Mouse (Mus musculus) kidney, adult 9 months (tissue): ENCODE data around the gene Col20a1.
A peak's percentile ranks its signal among the peaks of the same experiment; 100 is the strongest.

Source experiments
- DNase-seq: peaks from one replicate; pipeline ENCODE4 v3.0.0; 2022

Gene Col20a1

GRCm38 (mm10) chr2:180995457-180995856 is 9.1 kb downstream of the Col20a1 start:
- no peak for DNase-seq

GRCm38 (mm10) chr2:180996436-180996835 is 10.1 kb downstream of the Col20a1 start:
- DNase-seq, result peak; percentile 49

GRCm38 (mm10) chr2:180996905-180997304 is 10.6 kb downstream of the Col20a1 start:
- no peak for DNase-seq

GRCm38 (mm10) chr2:181007054-181007453 is 20.7 kb downstream of the Col20a1 start:
- peak; percentile 21 for DNase-seq

GRCm38 (mm10) chr2:181008339-181008738 is 22.0 kb downstream of the Col20a1 start:
- no peak for DNase-seq

GRCm38 (mm10) chr2:181031406-181031934 is 45.1 kb downstream of the Col20a1 start:
- DNase-seq, result no peak

GRCm38 (mm10) chr2:181032407-181032806 is 46.1 kb downstream of the Col20a1 start:
- no peak for DNase-seq

- no peak for DNase-seq
These were observed 47.0 kb downstream of the Col20a1 start for GRCm38 (mm10) chr2:181033310-181033709.

GRCm38 (mm10) chr2:181035186-181035585 is 48.9 kb downstream of the Col20a1 start:
- DNase-seq, result no peak

GRCm38 (mm10) chr2:181036561-181036960 is 50.2 kb downstream of the Col20a1 start:
- DNase-seq, result no peak

GRCm38 (mm10) chr2:181038644-181039355 is 52.5 kb downstream of the Col20a1 start:
- no peak for DNase-seq

GRCm38 (mm10) chr2:181039356-181039680 is 53.0 kb downstream of the Col20a1 start:
- DNase-seq, result no peak

GRCm38 (mm10) chr2:181041941-181042340 is 55.6 kb downstream of the Col20a1 start:
- peak; percentile 93 for DNase-seq

- no peak for DNase-seq
These were observed 56.0 kb downstream of the Col20a1 start for GRCm38 (mm10) chr2:181042376-181042775.

- peak; percentile 90 for DNase-seq
These were observed 57.1 kb downstream of the Col20a1 start, which contains the start of gene Chrna4 for GRCm38 (mm10) chr2:181043437-181043836. Chrna4 (minus strand) TSS chr2:181043546.

GRCm38 (mm10) chr2:181044001-181044400 is 57.7 kb downstream of the Col20a1 start:
- no peak for DNase-seq

GRCm38 (mm10) chr2:181048252-181048945 is 62.1 kb downstream of the Col20a1 start:
- no peak for DNase-seq

GRCm38 (mm10) chr2:181048986-181049385 is 62.7 kb downstream of the Col20a1 start:
- no peak for DNase-seq

- no peak for DNase-seq
These were observed 65.8 kb downstream of the Col20a1 start for GRCm38 (mm10) chr2:181052171-181052570.

GRCm38 (mm10) chr2:181057341-181057740 is 71.0 kb downstream of the Col20a1 start:
- DNase-seq, result no peak

GRCm38 (mm10) chr2:181058193-181058592 is 71.9 kb downstream of the Col20a1 start:
- no peak for DNase-seq

GRCm38 (mm10) chr2:181060127-181060526 is 73.8 kb downstream of the Col20a1 start:
- peak; percentile 85 for DNase-seq

- DNase-seq, result no peak
These were observed 79.5 kb downstream of the Col20a1 start for GRCm38 (mm10) chr2:181065827-181066226.
